Mouse (Mus musculus) stomach, postnatal 0 days (tissue): ENCODE measurements around the gene Foxk1. TPM values are rescaled to one million over a fixed set of nuclear protein-coding genes. Genes with fewer than 3 reads are reported as not detected.
A peak's percentile ranks its signal among the peaks of the same experiment; 100 is the strongest.

Experiments
- ATAC-seq: fragments of 200-750 bp; cut with Nextera tagmentation; 2 replicates; pipeline ENCODE4 v1.8.0; 2017; ENCODE audit not compliant: low FRiP score, low TSS enrichment
- DNase-seq: peaks from one replicate; pipeline ENCODE4 v3.0.0-alpha.2; 2016; ENCODE audit warnings: low spot score
- H3K27ac ChIP-seq: fragments of 300-500 bp; sonication (generic); replicated peaks from 2 replicates; pipeline ENCODE4 v1.5.1; 2014; ENCODE audit warnings: mild to moderate bottlenecking, control low read depth
- H3K27me3 ChIP-seq: fragments of 300-500 bp; sonication (generic); 2 replicates; pipeline ENCODE4 v1.6.1; 2014; ENCODE audit warnings: low read length; ENCODE audit not compliant: control insufficient read depth, insufficient read depth
- H3K36me3 ChIP-seq: fragments of 300-500 bp; sonication (generic); 2 replicates; pipeline ENCODE4 v1.6.1; 2014; ENCODE audit warnings: low read length, mixed read lengths; ENCODE audit not compliant: control insufficient read depth, insufficient read depth
- H3K4me1 ChIP-seq: fragments of 300-500 bp; sonication (generic); replicated peaks from 2 replicates; pipeline ENCODE4 v1.6.1; 2014; ENCODE audit warnings: antibody characterized with exemption; ENCODE audit not compliant: control insufficient read depth, insufficient read depth
- H3K4me2 ChIP-seq: fragments of 300-500 bp; sonication (generic); replicated peaks from 2 replicates; pipeline ENCODE4 v1.6.1; 2014; ENCODE audit warnings: low read depth, mild to moderate bottlenecking, control low read depth, moderate library complexity
- H3K4me3 ChIP-seq: fragments of 300-500 bp; sonication (generic); 2 replicates; pipeline ENCODE4 v1.5.1; 2014; ENCODE audit warnings: low read depth, low read length, control low read depth
- H3K9ac ChIP-seq: fragments of 300-500 bp; sonication (generic); 2 replicates; pipeline ENCODE4 v1.6.1; 2014; ENCODE audit warnings: mild to moderate bottlenecking, low read length, control low read depth, mixed read lengths
- H3K9me3 ChIP-seq: fragments of 300-500 bp; sonication (generic); 2 replicates; pipeline ENCODE4 v1.6.1; 2016; ENCODE audit warnings: low read length; ENCODE audit not compliant: control insufficient read depth
- CTCF ChIP-seq: IDR thresholded peaks from 2 replicates; pipeline ENCODE4 v1.5.1; 2016; ENCODE audit warnings: antibody characterized with exemption, low read depth, mild to moderate bottlenecking, moderate library complexity
- EP300 ChIP-seq: optimal IDR thresholded peaks from 2 replicates; pipeline ENCODE3; 2016; ENCODE audit warnings: antibody characterized with exemption
- WGBS: fragments of 180-500 bp; shearing (Covaris S2); extraction: QIAGEN DNeasy Blood & Tissue Kit; methylation state at CpG from one replicate; pipeline ENCODE4 v1.1.7; 2014; 5-methylcytosine and 5-hydroxymethylcytosine counted together
- polyA plus RNA-seq: library from polyadenylated mRNA; unstranded; fragments of >200 nt; fragmentation: Nextera tagmentation; extraction: Ambion mirVana; gene quantifications from 2 replicates; pipeline ENCODE4 v1.2.1, GENCODE M21; 2015

Foxk1 gene
- polyA plus RNA-seq, 1 experiment from 2014 or later: 3.5 TPM

- Histone ChIP-seq H3K9ac (peak overlapping the region; percentile 53), H3K4me3 (peak overlapping the region; percentile 30; the same call in 1 of the 2 replicates), H3K27me3 (no peaks in the 10 kb centered on the region), H3K4me2 (peak overlapping the region; percentile 60), H3K9me3 (no peaks in the 10 kb centered on the region), H3K36me3 (peaks cover 6% of the 10 kb centered on the region; the same call in 1 of the 2 replicates), H3K27ac (peak overlapping the region; percentile 97), H3K4me1 (peaks cover 15% of the 10 kb centered on the region)
- 4% methylated on average over 12 of the region's 12 CpGs for WGBS
- no peak for TF ChIP-seq EP300
- DNase-seq: no peak
- no peak; the same call in 1 of the 2 replicates for ATAC-seq
Observed at GRCm38 (mm10) chr5:142439911-142440432, 38.7 kb downstream of the Foxk1 start.

GRCm38 (mm10) chr5:142440451-142441147, 39.3 kb downstream of the Foxk1 start:
- WGBS: under 1% methylated on average over 18 of the region's 19 CpGs
- H3K9me3 ChIP-seq: no peaks in the 10 kb centered on the region
- peak overlapping the region; percentile 53 for H3K9ac ChIP-seq
- TF ChIP-seq CTCF (peak; percentile 8; the same call in 1 of the 2 replicates), EP300 (no peak)
- peaks cover 20% of the 10 kb centered on the region for H3K4me1 ChIP-seq
- peak overlapping the region; percentile 60 for H3K4me2 ChIP-seq
- H3K36me3 ChIP-seq: no peaks in the 10 kb centered on the region
- DNase-seq (peak; percentile 97), ATAC-seq (peak; percentile 96)
- H3K27ac ChIP-seq: peak overlapping the region; percentile 97
- peak overlapping the region; percentile 30; the same call in 1 of the 2 replicates for H3K4me3 ChIP-seq
- no peaks in the 10 kb centered on the region for H3K27me3 ChIP-seq

DNA sequence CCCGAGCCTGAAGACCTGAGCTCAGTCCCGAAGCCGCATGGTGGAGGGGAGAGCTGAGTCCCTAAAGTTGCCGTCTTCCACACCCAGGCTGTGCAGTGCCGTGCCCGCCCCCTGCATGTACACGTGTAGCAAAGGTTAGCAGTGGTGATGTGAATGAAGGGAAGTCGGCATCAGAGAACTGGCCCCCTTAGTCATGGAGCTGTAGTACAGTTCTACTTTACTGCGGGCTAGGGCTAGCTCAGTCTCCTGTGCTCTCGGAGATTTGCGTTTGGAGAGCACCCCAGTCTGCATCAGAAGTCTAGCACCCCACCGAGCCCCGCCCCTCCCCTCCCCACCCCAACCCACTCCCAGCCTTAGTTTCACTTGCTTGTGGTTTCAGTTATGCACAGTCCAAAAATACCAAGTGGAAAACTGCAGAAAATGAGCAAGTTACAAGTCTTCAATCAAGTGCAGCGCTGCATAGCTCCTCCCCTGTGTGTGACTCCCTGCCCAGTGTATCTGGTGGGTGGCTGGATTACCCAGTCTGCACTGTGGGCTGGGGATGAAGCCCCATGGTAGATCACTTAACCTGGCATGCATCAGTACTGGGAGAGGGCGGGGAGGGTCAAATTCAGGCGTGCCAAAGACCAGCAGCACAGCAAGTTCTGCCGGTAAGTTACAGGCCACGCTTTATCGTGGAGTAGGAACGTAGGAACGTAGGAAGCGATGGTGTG, 40.2 kb downstream of the Foxk1 start:
- 0 out of 2 replicates have a peak, but pooled peaks have one; percentile 6 for ATAC-seq
- H3K9ac ChIP-seq: peak overlapping the region; percentile 50

DNA sequence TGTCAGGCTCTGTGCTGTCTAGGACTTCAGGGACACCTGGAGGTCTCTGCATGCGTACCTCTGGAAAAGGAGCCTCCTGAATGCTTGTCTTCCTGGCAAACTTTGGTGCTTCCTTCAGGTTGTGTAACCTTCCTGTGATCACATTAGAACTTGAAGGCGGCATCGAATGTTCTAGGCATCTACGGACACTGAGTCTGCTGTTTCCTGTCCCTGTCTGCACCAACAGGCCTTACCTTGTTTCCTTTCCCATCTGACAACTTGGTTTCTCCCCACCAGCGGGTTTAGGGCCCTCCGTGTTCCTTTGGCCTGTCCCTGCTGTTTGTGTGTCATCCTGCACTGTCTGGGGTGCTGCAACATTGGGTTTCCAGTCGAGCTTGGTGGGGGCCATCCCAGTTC, 40.7 kb downstream of the Foxk1 start:
- WGBS: 61% methylated on average over 7 of the region's 7 CpGs

More for the DNA sequence above, 40.2 kb downstream of the Foxk1 start:
- H3K4me1 ChIP-seq: peaks cover 21% of the 10 kb centered on the region
- WGBS: 31% methylated on average over 22 of the region's 22 CpGs
- H3K4me3 ChIP-seq: peak overlapping the region; percentile 17; the same call in 1 of the 2 replicates
- H3K27ac ChIP-seq: peak overlapping the region; percentile 97
- H3K36me3 ChIP-seq: no peaks in the 10 kb centered on the region
- no peak for TF ChIP-seq CTCF
- no peak for TF ChIP-seq EP300
- no peaks in the 10 kb centered on the region for H3K9me3 ChIP-seq
- DNase-seq: peak; percentile 57
- H3K27me3 ChIP-seq: no peaks in the 10 kb centered on the region
- H3K4me2 ChIP-seq: peak overlapping the region; percentile 60

GRCm38 (mm10) chr5:142443514-142443913, 42.2 kb downstream of the Foxk1 start:
- no peak for ATAC-seq
- Histone ChIP-seq H3K4me1 (peaks cover 21% of the 10 kb centered on the region), H3K27me3 (no peaks in the 10 kb centered on the region), H3K9me3 (no peaks in the 10 kb centered on the region), H3K9ac (no peak overlapping the region), H3K4me3 (no peak overlapping the region), H3K27ac (peak overlapping the region; percentile 63; the same call in 1 of the 2 replicates), H3K4me2 (no peak overlapping the region), H3K36me3 (no peaks in the 10 kb centered on the region)
- no peak for DNase-seq
- TF ChIP-seq CTCF: no peak
- TF ChIP-seq EP300: no peak
- 62% methylated on average over 15 of the region's 15 CpGs for WGBS

More for the DNA sequence above, 40.7 kb downstream of the Foxk1 start:
- 0 out of 2 replicates have a peak overlapping the region, but pooled peaks have one; percentile 0 for H3K9ac ChIP-seq
- H3K4me2 ChIP-seq: no peak overlapping the region
- no peak for TF ChIP-seq CTCF
- no peak for TF ChIP-seq EP300
- no peak overlapping the region for H3K4me3 ChIP-seq
- DNase-seq (no peak), ATAC-seq (no peak)
- H3K36me3 ChIP-seq: no peaks in the 10 kb centered on the region
- peaks cover 21% of the 10 kb centered on the region for H3K4me1 ChIP-seq
- no peaks in the 10 kb centered on the region for H3K9me3 ChIP-seq
- H3K27ac ChIP-seq: peak overlapping the region; percentile 97
- no peaks in the 10 kb centered on the region for H3K27me3 ChIP-seq
